Mouse (Mus musculus): ENCODE results near the gene Phactr1. TPM values are rescaled to one million over a fixed set of nuclear protein-coding genes. Genes with fewer than 3 reads are reported as not detected.

Phactr1 gene
- total RNA-seq, 2 experiments from 2014 or later, result 301 to 307 TPM

GRCm38 (mm10) chr13:43015768-43016167, 335.3 kb downstream of the Phactr1 start:
- DNase-seq (ENCODE audit: low spot score in 2 of 2), result no peak

- no peak for DNase-seq (ENCODE audit: low spot score in 2 of 2)
Measured at GRCm38 (mm10) chr13:43018863-43019262, 338.4 kb downstream of the Phactr1 start.

- no peak for DNase-seq (ENCODE audit: low spot score in 2 of 2)
Measured at GRCm38 (mm10) chr13:43021031-43021430, 340.6 kb downstream of the Phactr1 start.

DNA sequence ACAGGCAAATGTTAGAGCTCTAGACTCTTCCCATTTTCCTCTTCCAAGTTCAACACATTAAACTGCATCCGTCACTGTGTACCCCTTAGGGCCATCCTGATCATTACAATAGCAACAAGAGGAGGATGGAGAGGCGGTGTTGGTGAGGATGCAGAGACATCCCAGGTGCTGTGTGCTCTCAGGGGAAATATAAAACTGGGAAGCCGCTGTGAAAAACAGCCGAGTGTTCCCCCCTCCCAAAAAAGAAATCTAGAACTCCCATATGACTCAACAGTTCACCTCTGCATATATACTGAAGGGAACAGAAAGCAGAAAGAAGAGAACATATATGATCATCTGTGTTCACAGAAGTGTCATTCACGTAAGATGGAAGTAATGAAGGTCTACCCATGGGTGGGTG, 342.6 kb downstream of the Phactr1 start:
- no peak for DNase-seq (ENCODE audit: low spot score in 2 of 2)

DNA sequence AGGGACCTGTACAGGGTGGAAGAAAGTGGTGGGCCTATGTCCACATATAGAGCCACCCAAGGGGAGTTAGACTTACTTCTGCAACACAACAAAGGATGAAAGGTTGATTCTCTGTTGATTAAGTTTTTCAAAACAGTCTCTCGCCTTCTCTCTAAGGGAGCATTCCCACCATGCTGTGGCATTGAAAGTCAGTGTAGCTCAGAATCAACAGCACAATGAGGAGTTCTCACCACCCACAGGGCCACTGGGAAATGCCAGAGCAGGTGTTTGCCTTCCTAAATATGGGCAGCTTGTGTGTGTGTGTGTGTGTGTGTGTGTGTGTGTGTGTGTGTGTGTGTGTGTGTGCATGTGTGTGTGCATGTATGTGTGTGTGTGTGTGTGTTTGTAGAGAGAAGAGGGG, 347.1 kb downstream of the Phactr1 start:
- no peak for DNase-seq (ENCODE audit: low spot score in 2 of 2)

GRCm38 (mm10) chr13:43030222-43030621, 349.8 kb downstream of the Phactr1 start:
- DNase-seq (ENCODE audit: low spot score in 2 of 2), result no peak

DNA sequence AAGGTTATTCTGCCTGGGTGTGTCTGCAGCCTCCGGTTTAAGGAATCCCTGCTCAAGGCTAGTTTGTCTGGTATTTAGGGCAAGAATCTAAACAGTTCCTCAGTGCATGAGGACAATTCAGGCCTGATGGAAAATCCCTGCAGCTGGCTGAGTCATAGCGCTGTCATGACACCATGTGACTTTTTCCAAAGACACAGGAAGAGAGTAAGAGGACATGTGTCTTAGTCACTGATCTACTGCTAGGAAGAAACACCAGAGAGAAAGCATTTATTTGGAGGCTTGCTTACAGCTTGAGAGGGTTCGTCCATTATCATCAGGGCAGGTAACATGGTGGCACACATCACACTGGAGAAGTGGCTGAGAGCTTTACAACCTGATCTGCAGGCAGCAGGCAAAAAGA, 352.0 kb downstream of the Phactr1 start:
- DNase-seq (ENCODE audit: low spot score in 2 of 2), result no peak

DNA sequence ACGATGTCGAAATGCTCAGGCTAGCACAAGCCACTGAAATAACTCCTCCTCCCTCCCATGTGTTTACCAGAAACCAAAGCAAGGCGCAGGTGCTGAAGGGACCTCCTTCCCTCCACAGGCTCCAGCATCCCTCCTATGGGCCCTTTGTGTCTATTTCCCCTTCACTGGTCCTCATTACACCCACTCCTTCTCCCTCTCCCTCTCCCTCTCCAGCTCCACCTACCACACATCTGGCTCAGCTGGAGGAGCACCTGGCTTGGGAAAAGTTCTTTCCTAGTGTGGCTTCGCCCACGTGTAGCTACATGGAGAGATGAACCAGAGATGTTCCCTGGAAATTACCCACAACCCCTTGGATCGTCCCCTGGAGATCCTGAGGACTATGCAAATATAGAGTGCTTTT, 356.1 kb downstream of the Phactr1 start:
- DNase-seq (ENCODE audit: low spot score in 2 of 2), result no peak

DNA sequence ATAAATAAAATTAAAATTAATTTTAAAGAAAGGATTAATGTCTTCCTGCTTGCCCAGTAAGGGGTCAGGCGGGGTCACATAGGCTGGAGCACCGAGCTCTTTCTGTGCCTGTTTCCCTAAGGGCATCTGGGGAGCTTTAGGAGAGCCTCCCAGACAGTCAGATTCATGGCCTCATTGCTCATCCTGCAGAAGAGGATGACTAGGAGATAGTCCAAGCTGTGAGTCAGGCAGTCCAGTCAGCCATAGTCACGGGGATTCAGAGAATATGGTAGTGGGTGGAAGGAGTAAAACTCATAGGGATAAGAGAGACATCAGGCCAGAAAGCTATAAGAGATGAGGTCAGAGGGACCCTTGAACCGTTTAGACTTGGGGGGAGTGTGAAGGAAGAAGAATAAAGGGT, 362.3 kb downstream of the Phactr1 start:
- no peak for DNase-seq (ENCODE audit: low spot score in 2 of 2)

DNA sequence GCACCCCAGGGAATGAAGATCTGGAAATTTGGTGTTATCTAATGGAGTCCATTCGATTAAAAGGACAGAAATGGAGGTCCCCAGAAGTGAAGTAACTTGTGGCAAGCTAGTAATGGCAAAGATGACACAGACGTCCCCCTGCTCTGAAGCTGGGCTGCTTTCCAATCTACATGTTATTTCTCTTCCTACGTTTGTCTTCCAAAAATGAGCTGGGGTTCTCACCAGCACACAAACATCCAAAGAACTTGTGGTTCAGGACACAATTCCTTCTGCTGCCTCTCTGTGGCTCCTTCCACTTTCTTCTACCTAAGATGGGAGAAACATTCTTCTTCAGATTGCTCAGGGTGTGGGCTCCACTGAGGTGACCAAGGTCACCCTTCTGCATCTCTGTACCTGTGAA, 368.1 kb downstream of the Phactr1 start:
- DNase-seq (ENCODE audit: low spot score in 2 of 2), result no peak

- no peak for DNase-seq (ENCODE audit: low spot score in 2 of 2)
Measured at GRCm38 (mm10) chr13:43053201-43053600, 372.8 kb downstream of the Phactr1 start.

GRCm38 (mm10) chr13:43055136-43055535, 374.7 kb downstream of the Phactr1 start:
- DNase-seq (ENCODE audit: low spot score in 2 of 2), result no peak

- DNase-seq (ENCODE audit: low spot score in 2 of 2), result no peak
Measured at GRCm38 (mm10) chr13:43057104-43057503, 376.7 kb downstream of the Phactr1 start.

DNA sequence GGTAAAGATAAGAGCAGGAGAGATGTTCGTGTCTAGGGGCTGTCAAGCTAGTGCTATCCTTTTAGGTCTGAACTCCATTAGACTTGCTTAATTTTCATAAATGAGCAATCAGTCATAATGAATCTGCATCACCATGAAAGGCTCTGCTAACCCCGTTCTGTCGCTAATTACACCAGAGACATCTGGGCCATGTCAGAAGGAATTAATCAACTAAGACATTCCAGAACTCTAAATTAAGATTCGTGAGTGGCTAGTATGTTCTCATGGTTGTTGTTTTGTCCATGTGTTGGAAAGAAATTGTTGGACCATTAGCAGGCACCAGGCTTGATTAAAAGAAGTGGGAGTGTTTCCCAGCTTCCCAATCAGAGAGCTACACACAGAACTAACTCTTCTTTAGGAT, 382.9 kb downstream of the Phactr1 start:
- DNase-seq (ENCODE audit: low spot score in 2 of 2), result no peak

GRCm38 (mm10) chr13:43068716-43069265, 388.4 kb downstream of the Phactr1 start:
- no peak for DNase-seq (ENCODE audit: low spot score in 2 of 2)

DNA sequence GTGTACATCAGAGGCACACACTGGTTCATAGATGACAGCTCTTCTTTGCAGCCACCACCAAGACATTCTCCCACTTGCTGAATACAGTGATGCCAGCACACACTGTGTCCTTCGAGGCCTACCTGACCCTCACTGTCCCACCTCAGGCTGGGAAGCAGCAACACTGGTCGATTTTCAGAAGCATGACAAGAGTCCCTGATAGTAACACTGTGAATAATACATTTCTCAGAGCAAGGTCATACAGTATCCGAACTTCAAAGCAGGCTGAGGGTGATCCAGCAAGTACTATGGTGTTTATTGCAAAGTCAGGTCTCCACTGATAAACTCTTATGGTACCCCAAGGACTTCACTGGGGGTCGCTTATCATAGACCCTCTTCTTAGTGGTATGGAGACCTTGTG, 390.1 kb downstream of the Phactr1 start:
- no peak for DNase-seq (ENCODE audit: low spot score in 2 of 2)

DNA sequence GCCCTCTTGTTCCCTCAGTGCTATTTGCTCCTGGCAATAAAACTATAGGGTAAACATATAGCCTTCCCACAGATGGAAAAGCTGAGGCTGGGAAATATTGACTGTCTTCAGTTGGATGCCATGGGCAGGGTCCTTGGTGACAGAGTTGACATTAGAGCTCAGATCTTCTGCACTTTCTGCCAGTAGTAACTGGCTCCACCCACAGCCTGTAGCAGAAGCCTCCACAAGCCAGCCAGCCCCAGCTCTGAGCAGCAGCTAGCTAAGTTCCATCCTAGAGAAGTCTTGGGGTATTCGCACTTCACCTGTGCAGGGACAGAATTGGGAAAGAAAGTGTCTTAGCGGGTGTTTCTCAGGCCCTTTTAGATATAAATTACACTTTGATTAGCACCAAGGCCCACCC, 390.5 kb downstream of the Phactr1 start:
- DNase-seq (ENCODE audit: low spot score in 2 of 2), result no peak

DNA sequence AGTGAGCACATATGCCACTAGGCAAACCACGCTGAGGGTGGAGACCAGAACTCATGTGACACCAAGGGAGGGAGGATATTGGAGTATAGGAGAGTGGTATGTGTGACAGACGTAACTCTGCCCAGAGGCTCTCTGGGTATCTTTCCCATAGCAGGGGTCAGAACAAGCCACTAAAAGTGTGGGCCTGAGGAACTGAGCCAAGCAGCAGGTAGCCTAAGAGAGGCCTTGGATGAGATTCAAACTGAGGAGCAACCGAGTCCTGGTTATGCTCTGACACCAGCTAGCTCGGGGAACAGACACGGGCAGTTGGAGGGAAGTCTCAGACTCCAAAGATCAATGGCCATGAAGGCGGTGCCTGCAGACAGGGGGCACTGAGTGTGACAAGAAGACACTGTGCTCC, 395.0 kb downstream of the Phactr1 start:
- DNase-seq (ENCODE audit: low spot score in 2 of 2), result no peak

DNA sequence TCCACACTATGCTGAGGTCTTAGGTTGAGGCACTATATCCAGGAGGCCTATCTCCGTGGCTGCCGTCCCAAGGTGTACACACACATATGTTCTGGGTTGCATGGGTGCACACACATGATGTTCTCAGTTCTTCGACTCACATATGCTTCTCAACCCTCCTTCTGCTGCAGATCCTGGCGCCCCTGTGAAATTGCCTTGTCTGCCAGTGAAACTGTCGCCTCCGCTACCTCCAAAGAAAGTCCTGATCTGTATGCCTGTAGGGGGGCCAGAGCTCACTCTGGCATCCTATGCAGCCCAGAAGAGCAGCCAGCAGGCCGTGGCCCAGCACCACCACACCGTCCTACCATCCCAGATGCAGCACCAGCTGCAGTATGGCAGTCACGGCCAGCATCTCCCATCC, 397.1 kb downstream of the Phactr1 start:
- DNase-seq (ENCODE audit: low spot score in 2 of 2), result peak in 1 of 2 experiments; percentile 55

DNA sequence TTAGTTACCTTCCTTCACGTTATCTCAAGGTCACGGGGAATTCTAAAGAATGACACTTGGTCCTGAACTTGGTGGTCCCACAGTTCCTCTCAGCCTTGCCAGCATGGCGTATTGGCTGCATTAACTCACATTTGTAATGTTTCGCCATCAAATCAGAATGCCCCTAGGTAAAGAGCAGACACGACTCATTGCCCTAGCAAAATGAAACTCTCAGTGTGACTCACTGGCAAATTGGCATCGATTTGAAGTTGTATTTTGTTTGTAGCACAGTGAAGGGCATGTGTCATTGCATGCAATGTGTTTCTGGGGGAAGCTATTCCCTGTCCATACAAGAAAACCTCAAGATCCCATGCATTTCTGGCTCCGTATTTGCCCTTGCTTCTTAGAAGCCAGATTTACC, 404.8 kb downstream of the Phactr1 start:
- no peak for DNase-seq (ENCODE audit: low spot score in 2 of 2)

GRCm38 (mm10) chr13:43094365-43094764, 413.9 kb downstream of the Phactr1 start:
- peak in 1 of 2 experiments; percentile 63 for DNase-seq (ENCODE audit: low spot score in 2 of 2)

- DNase-seq (ENCODE audit: low spot score in 2 of 2), result no peak
Measured at GRCm38 (mm10) chr13:43102943-43103342, 422.5 kb downstream of the Phactr1 start.

GRCm38 (mm10) chr13:43104496-43104895, 424.1 kb downstream of the Phactr1 start:
- DNase-seq (ENCODE audit: low spot score in 2 of 2), result no peak

DNA sequence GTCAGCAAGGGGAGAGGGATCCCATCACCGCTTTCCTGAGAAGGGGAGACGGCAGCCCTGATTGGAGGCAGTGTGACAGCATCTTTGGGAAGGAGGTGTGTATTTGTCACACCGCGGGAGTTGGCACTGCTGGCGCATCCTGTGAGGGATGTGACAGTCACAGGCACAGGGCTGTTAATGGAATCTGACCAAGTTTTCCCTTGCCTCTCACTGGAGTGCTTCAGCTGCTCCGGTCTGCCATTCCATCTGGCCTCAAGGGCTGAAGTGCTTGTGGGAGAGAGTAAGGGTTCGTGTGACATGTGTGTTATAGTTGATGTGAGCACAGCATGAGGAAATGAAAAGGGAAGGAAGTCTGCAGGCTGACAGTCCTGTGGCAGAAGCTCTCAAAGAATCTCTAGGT, 431.9 kb downstream of the Phactr1 start:
- DNase-seq (ENCODE audit: low spot score in 2 of 2), result peak; percentile 60 to 80

Data from layer of hippocampus, adult 18-20 months (tissue).